Comparison of ENCODE assay signal across 22 mouse cellular contexts in genomic region chr5:92715319-92715718, GRCm38 (mm10). TPM values are rescaled to one million over a fixed set of nuclear protein-coding genes. Genes with fewer than 3 reads are reported as not detected.
DNase-seq lines count a peak whose midpoint lies in the region; ATAC-seq and TF ChIP-seq lines count a peak whose summit lies in the region.
"Had no signal": no experiment of that assay in that cellular context is flagged by ENCODE, and none has a peak within 500 bp of the region (broad histone marks: within the 10 kb centered on the region; RNA-seq: fewer than 3 reads in every experiment).

No protein-coding gene starts in this region.

- H3K27ac ChIP-seq in forebrain, embryonic 10.5 days: peak overlapping the region; percentile 76
- H3K27ac ChIP-seq in forebrain, postnatal 0 days (ENCODE audit: low read depth, low read length): no peak overlapping the region
- no peak overlapping the region for H3K27ac ChIP-seq in hindbrain, postnatal 0 days
- no peak overlapping the region for H3K27ac ChIP-seq in hindbrain, embryonic 16.5 days (ENCODE audit: low read depth, low read length)
- peak overlapping the region; percentile 46; the same call in 1 of the 2 replicates for H3K27ac ChIP-seq in midbrain, embryonic 10.5 days (replicated peaks)
- no peak overlapping the region for H3K27ac ChIP-seq in midbrain, embryonic 14.5 days (replicated peaks; ENCODE audit: low read depth, low read length)
- H3K27ac ChIP-seq: embryonic facial prominence, embryonic 10.5 days; hindbrain, embryonic 14.5 days had no signal

- H3K4me1 ChIP-seq in forebrain, embryonic 10.5 days: peaks cover 39% of the 10 kb centered on the region
- H3K4me1 ChIP-seq in forebrain, postnatal 0 days (ENCODE audit: insufficient read depth): no peaks in the 10 kb centered on the region
- no peaks in the 10 kb centered on the region for H3K4me1 ChIP-seq in hindbrain, postnatal 0 days (ENCODE audit: insufficient read depth, low read length)
- no peaks in the 10 kb centered on the region for H3K4me1 ChIP-seq in hindbrain, embryonic 16.5 days (ENCODE audit: control insufficient read depth, insufficient read depth, low read depth, low read length)
- peaks cover 23% of the 10 kb centered on the region for H3K4me1 ChIP-seq in midbrain, embryonic 10.5 days
- H3K4me1 ChIP-seq in midbrain, embryonic 14.5 days (ENCODE audit: control insufficient read depth, insufficient read depth, low read length): no peaks in the 10 kb centered on the region

- H3K9me3 ChIP-seq in forebrain, embryonic 10.5 days: no peaks in the 10 kb centered on the region
- H3K9me3 ChIP-seq in forebrain, postnatal 0 days (ENCODE audit: low read length): no peaks in the 10 kb centered on the region
- no peaks in the 10 kb centered on the region for H3K9me3 ChIP-seq in hindbrain, postnatal 0 days (ENCODE audit: low read length)
- H3K9me3 ChIP-seq in hindbrain, embryonic 16.5 days (ENCODE audit: control insufficient read depth, low read length): no peaks in the 10 kb centered on the region
- no peaks in the 10 kb centered on the region for H3K9me3 ChIP-seq in midbrain, embryonic 10.5 days (replicated peaks)
- H3K9me3 ChIP-seq in midbrain, embryonic 14.5 days (ENCODE audit: control insufficient read depth, low read length): no peaks in the 10 kb centered on the region
- H3K9me3 ChIP-seq: embryonic facial prominence, embryonic 10.5 days; G1E had no signal

- 56% methylated on average over 11 of the region's 11 CpGs for WGBS in forebrain, embryonic 10.5 days
- WGBS in forebrain, postnatal 0 days: 20% methylated on average over 11 of the region's 11 CpGs
- WGBS in hindbrain, postnatal 0 days: 31% methylated on average over 11 of the region's 11 CpGs
- WGBS in hindbrain, embryonic 16.5 days: 30% methylated on average over 11 of the region's 11 CpGs
- WGBS in midbrain, embryonic 10.5 days: 61% methylated on average over 11 of the region's 11 CpGs
- 44% methylated on average over 11 of the region's 11 CpGs for WGBS in midbrain, embryonic 14.5 days

- no peak for DNase-seq in forebrain, embryonic 10.5 days (ENCODE audit: extremely low spot score, low spot score)
- DNase-seq in forebrain, postnatal 0 days: no peak
- peak; percentile 20 for DNase-seq in hindbrain, postnatal 0 days (ENCODE audit: low spot score)
- no peak for DNase-seq in midbrain, embryonic 10.5 days (ENCODE audit: low spot score)
- no peak for DNase-seq in midbrain, embryonic 14.5 days
- no peak for DNase-seq in adrenal gland, adult (ENCODE audit: inconsistent age in 2 of 2, low spot score in 1 of 2)
- DNase-seq in gastrocnemius, postnatal 4 days (ENCODE audit: low spot score in 2 of 2): no peak
- DNase-seq: adrenal gland, postnatal 14 days; B cell, adult 2 months; cerebellum, adult 18-20 months; cerebellum, postnatal 10 days; gastrocnemius, postnatal 14 days; heart, postnatal 10 days; heart, postnatal 4 days had no signal

- no peak for TF ChIP-seq CTCF in forebrain, postnatal 0 days (IDR thresholded peaks at IDR 0.05; ENCODE audit: low read depth)
- no peak for TF ChIP-seq CTCF in hindbrain, postnatal 0 days (IDR thresholded peaks at IDR 0.05; ENCODE audit: low read depth)

- H3K27me3 ChIP-seq in forebrain, embryonic 10.5 days (ENCODE audit: poor library complexity, severe bottlenecking): no peaks in the 10 kb centered on the region
- H3K27me3 ChIP-seq in forebrain, postnatal 0 days (ENCODE audit: insufficient read depth, low read length): no peaks in the 10 kb centered on the region
- H3K27me3 ChIP-seq in hindbrain, postnatal 0 days (ENCODE audit: insufficient read depth, low read length): no peaks in the 10 kb centered on the region
- no peaks in the 10 kb centered on the region for H3K27me3 ChIP-seq in hindbrain, embryonic 16.5 days (replicated peaks; ENCODE audit: control insufficient read depth, insufficient read depth, low read length)
- no peaks in the 10 kb centered on the region for H3K27me3 ChIP-seq in midbrain, embryonic 10.5 days (ENCODE audit: low read depth, poor library complexity, severe bottlenecking)
- H3K27me3 ChIP-seq in midbrain, embryonic 14.5 days (ENCODE audit: control insufficient read depth, insufficient read depth, low read length): no peaks in the 10 kb centered on the region

- no peak overlapping the region for H3K4me3 ChIP-seq in forebrain, embryonic 10.5 days
- H3K4me3 ChIP-seq in forebrain, postnatal 0 days (ENCODE audit: low read depth, low read length): no peak overlapping the region
- no peak overlapping the region for H3K4me3 ChIP-seq in hindbrain, postnatal 0 days (ENCODE audit: low read length)
- H3K4me3 ChIP-seq in hindbrain, embryonic 16.5 days (ENCODE audit: low read length): no peak overlapping the region
- no peak overlapping the region for H3K4me3 ChIP-seq in midbrain, embryonic 10.5 days
- H3K4me3 ChIP-seq in midbrain, embryonic 14.5 days (replicated peaks; ENCODE audit: low read depth, low read length): no peak overlapping the region
- H3K4me3 ChIP-seq: embryonic facial prominence, embryonic 10.5 days had no signal

- no peak overlapping the region for H3K9ac ChIP-seq in forebrain, postnatal 0 days
- no peak overlapping the region for H3K9ac ChIP-seq in hindbrain, postnatal 0 days (replicated peaks; ENCODE audit: low read length)
- no peak overlapping the region for H3K9ac ChIP-seq in hindbrain, embryonic 16.5 days (ENCODE audit: low read depth, low read length)
- no peak overlapping the region for H3K9ac ChIP-seq in midbrain, embryonic 14.5 days (replicated peaks; ENCODE audit: low read length)
- H3K9ac ChIP-seq: hindbrain, embryonic 14.5 days had no signal

- H3K4me2 ChIP-seq in forebrain, postnatal 0 days (ENCODE audit: low read depth): no peak overlapping the region
- H3K4me2 ChIP-seq in hindbrain, postnatal 0 days (ENCODE audit: low read depth, low read length): no peak overlapping the region
- no peak overlapping the region for H3K4me2 ChIP-seq in hindbrain, embryonic 16.5 days (ENCODE audit: low read length)
- H3K4me2 ChIP-seq in midbrain, embryonic 14.5 days (ENCODE audit: low read length): no peak overlapping the region
- H3K4me2 ChIP-seq: hindbrain, embryonic 14.5 days had no signal

- no peak for ATAC-seq in forebrain, postnatal 0 days
- ATAC-seq in hindbrain, postnatal 0 days: no peak
- no peak for ATAC-seq in hindbrain, embryonic 16.5 days
- ATAC-seq in midbrain, embryonic 14.5 days (ENCODE audit: low FRiP score, low TSS enrichment): no peak
- ATAC-seq: CD4-positive, CD25-positive, alpha-beta regulatory T cell, adult 4 months; inflammation-experienced regulatory T-cells, adult 6 months; intestine, postnatal 0 days had no signal

- 0 out of 2 replicates have a peak, but pooled peaks cover 5% of the 10 kb centered on the region for H3K36me3 ChIP-seq in forebrain, embryonic 10.5 days (replicated peaks)
- H3K36me3 ChIP-seq in forebrain, postnatal 0 days (ENCODE audit: insufficient read depth): no peaks in the 10 kb centered on the region
- no peaks in the 10 kb centered on the region for H3K36me3 ChIP-seq in hindbrain, postnatal 0 days (ENCODE audit: insufficient read depth, low read length)
- no peaks in the 10 kb centered on the region for H3K36me3 ChIP-seq in hindbrain, embryonic 16.5 days (ENCODE audit: control insufficient read depth, insufficient read depth, low read length)
- H3K36me3 ChIP-seq in midbrain, embryonic 10.5 days: no peaks in the 10 kb centered on the region
- H3K36me3 ChIP-seq in midbrain, embryonic 14.5 days (ENCODE audit: control insufficient read depth, insufficient read depth, low read length): no peaks in the 10 kb centered on the region
- H3K36me3 ChIP-seq: embryonic facial prominence, embryonic 10.5 days; G1E had no signal

RNA-seq across cellular contexts. Expression of gene Shroom3, which starts 32.1 kb away (rescaled TPM):
- 8.1 and 9.1 TPM in 2 replicates for polyA plus RNA-seq in forebrain, embryonic 10.5 days (2016; fragmentation: Nextera tagmentation; extraction: Ambion mirVana)
- 2.6 and 5.8 TPM in 2 replicates for total RNA-seq in forebrain, postnatal 0 days (2014; rRNA removed)
- polyA plus RNA-seq in forebrain, postnatal 0 days (2015; fragmentation: Nextera tagmentation; extraction: Ambion mirVana): 0.24 and 0.91 TPM in 2 replicates
- total RNA-seq in hindbrain, postnatal 0 days (2014; rRNA removed): 9.7 and 18.9 TPM in 2 replicates
- polyA plus RNA-seq in hindbrain, postnatal 0 days (2015; fragmentation: Nextera tagmentation; extraction: Ambion mirVana): 1.1 and 1.2 TPM in 2 replicates
- polyA plus RNA-seq in hindbrain, embryonic 16.5 days (2015; fragmentation: Nextera tagmentation; extraction: Ambion mirVana): 1.4 and 1.6 TPM in 2 replicates
- polyA plus RNA-seq in midbrain, embryonic 10.5 days (2016; fragmentation: Nextera tagmentation; extraction: Ambion mirVana): 5.8 and 8.3 TPM in 2 replicates
- 1.4 and 1.5 TPM in 2 replicates for polyA plus RNA-seq in midbrain, embryonic 14.5 days (2014; fragmentation: Nextera tagmentation; extraction: Ambion mirVana)
- total RNA-seq in gastrocnemius, postnatal 4 days (2021): 10 to 100 TPM in 1 of 2 experiments, 1 to 10 TPM in 1; 8.9 to 11.0 TPM
- total RNA-seq: granulocyte monocyte progenitor cell, adult 5-6 weeks had no signal
- polyA plus RNA-seq: CD4-positive, CD25-positive, alpha-beta regulatory T cell, adult 4 months; G1E had no signal

RNA-seq across cellular contexts. Expression of gene Ccdc158, which starts 40.2 kb away (rescaled TPM):
- 0.86 and 1.4 TPM in 2 replicates for polyA plus RNA-seq in forebrain, embryonic 10.5 days (2016; fragmentation: Nextera tagmentation; extraction: Ambion mirVana)
- total RNA-seq in forebrain, postnatal 0 days (2014; rRNA removed): 0.62 and 1.3 TPM in 2 replicates
- polyA plus RNA-seq in forebrain, postnatal 0 days (2015; fragmentation: Nextera tagmentation; extraction: Ambion mirVana): 0.29 and 0.39 TPM in 2 replicates
- total RNA-seq in hindbrain, postnatal 0 days (2014; rRNA removed): 0.26 and 0.72 TPM in 2 replicates
- 0.23 and 0.28 TPM in 2 replicates for polyA plus RNA-seq in hindbrain, postnatal 0 days (2015; fragmentation: Nextera tagmentation; extraction: Ambion mirVana)
- polyA plus RNA-seq in hindbrain, embryonic 16.5 days (2015; fragmentation: Nextera tagmentation; extraction: Ambion mirVana): 0.50 and 0.51 TPM in 2 replicates
- polyA plus RNA-seq in midbrain, embryonic 10.5 days (2016; fragmentation: Nextera tagmentation; extraction: Ambion mirVana): 0.85 and 0.89 TPM in 2 replicates
- polyA plus RNA-seq in midbrain, embryonic 14.5 days (2014; fragmentation: Nextera tagmentation; extraction: Ambion mirVana): 0.24 and 0.43 TPM in 2 replicates
- total RNA-seq in gastrocnemius, postnatal 4 days (2021): under 1 TPM; 0.10 to 0.25 TPM
- polyA plus RNA-seq: CD4-positive, CD25-positive, alpha-beta regulatory T cell, adult 4 months; G1E; inflammation-experienced regulatory T-cells, adult 6 months had no signal

Comparison
In these comparisons a context has a peak if more than half of its experiments do, and no peak if none do; other contexts are left out.
1. H3K27ac ChIP-seq: peak in forebrain, embryonic 10.5 days (single experiment) and midbrain, embryonic 10.5 days (single experiment); none in forebrain, postnatal 0 days (single experiment), hindbrain, postnatal 0 days (single experiment), hindbrain, embryonic 16.5 days (single experiment) and midbrain, embryonic 14.5 days (single experiment).